Mouse (Mus musculus): ENCODE results near the gene Ccdc85c. TPM values are rescaled to one million over a fixed set of nuclear protein-coding genes. Genes with fewer than 3 reads are reported as not detected.

Gene Ccdc85c
- total and polyA plus RNA-seq, 3 experiments = 14.0 to 32.4 (median 15.2) TPM

DNA sequence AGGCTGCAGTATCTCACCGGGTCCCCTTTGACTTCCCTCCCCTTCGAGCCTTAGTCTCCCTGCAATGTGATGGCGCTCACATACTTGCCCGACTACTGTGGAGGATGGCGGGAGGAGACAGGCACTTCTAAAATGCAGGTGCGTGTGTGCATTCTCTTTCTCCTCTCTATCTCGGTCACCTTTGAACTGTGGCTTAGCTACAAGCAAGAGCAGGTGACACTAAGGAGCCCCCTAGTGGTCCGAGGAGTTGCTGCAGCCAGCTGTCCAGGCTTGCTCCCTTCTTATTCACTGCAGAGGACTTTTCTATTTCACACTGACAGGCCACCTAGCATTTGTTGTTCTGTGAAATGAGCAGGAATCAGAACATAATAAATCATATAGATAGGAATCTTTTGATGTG, 17.7 kb upstream of the Ccdc85c start (continued):
- TF ChIP-seq MAFK (IDR thresholded peaks at IDR 0.05; ENCODE audit: insufficient replicate concordance, low read length) (no peak), NELFE (IDR thresholded peaks at IDR 0.05; ENCODE audit: low read depth, low read length) (no peak; the same call in 1 of the 2 replicates), MAX (IDR thresholded peaks at IDR 0.05; ENCODE audit: low read length) (no peak), EP300 (IDR thresholded peaks at IDR 0.05; ENCODE audit: low read length) (no peak), RCOR1 (conservative IDR thresholded peaks at IDR 0.05; ENCODE audit: low read depth, low read length) (no peak), CHD1 (IDR thresholded peaks at IDR 0.05; ENCODE audit: low read depth, low read length) (no peak), RAD21 (IDR thresholded peaks at IDR 0.05; ENCODE audit: low read depth, low read length) (peak; percentile 88), BHLHE40 (IDR thresholded peaks at IDR 0.05; ENCODE audit: low read depth, low read length) (no peak)

GRCm38 (mm10) chr12:108292419-108292818, 17.2 kb upstream of the Ccdc85c start:
- Histone ChIP-seq H3K27me3 (replicated peaks) (peaks cover 9% of the 10 kb centered on the region), H3K9me3 (replicated peaks; ENCODE audit: low read length) (peaks cover 2% of the 10 kb centered on the region), H3K4me2 (ENCODE audit: insufficient read depth, low read depth, poor library complexity, severe bottlenecking) (0 out of 2 replicates have a peak overlapping the region, but pooled peaks have one; percentile 21), H3K4me1 (ENCODE audit: control insufficient read depth in 1 of 2, insufficient read depth in 2 of 2) (peaks cover 0 to 16% of the 10 kb centered on the region in 2 experiments; a peak in 2 of 4 replicates), H3K4me3 (replicated peaks in 1 of 3; ENCODE audit: low read depth in 2 of 3, low read length in 2 of 3, poor library complexity in 1 of 3) (peak overlapping the region in 1 of 3 experiments; percentile 12), H3K79me2 (replicated peaks; ENCODE audit: control insufficient read depth, extremely low read depth, insufficient read depth, poor library complexity, severe bottlenecking) (no peaks in the 10 kb centered on the region), H3K27ac (ENCODE audit: insufficient read depth, low read depth) (no peak overlapping the region), H3K36me3 (replicated peaks in 1 of 2; ENCODE audit: control insufficient read depth in 1 of 2, insufficient read depth in 1 of 2, low read length in 1 of 2) (no peaks in the 10 kb centered on the region), H3K9ac (ENCODE audit: insufficient read depth, low read depth) (no peak overlapping the region)
- dilution Hi-C loops (cut with MboI; ENCODE audit: extremely low pct_ligation_motif_present, extremely low pct_unique_long_range_greater_than_20kb, low sequenced_read_pairs) (no loop called here), in situ Hi-C loops (cut with MboI; ENCODE audit: low pct_ligation_motif_present, low pct_unique_long_range_greater_than_20kb, low sequenced_read_pairs) (loop anchor here (5.0 kb wide), 1 partner anchor 75 kb away; no protein-coding TSS in a partner anchor)
- DNase-seq (ENCODE audit: extremely low read depth) = peak; percentile 80
- TF ChIP-seq JUND (conservative IDR thresholded peaks at IDR 0.05; ENCODE audit: low read depth, low read length) (no peak), CHD2 (IDR thresholded peaks at IDR 0.05; ENCODE audit: low read length) (peak; percentile 29; the same call in 1 of the 2 replicates), KAT2A (IDR thresholded peaks at IDR 0.05; ENCODE audit: insufficient replicate concordance, low read length) (no peak), POLR2A (IDR thresholded peaks at IDR 0.05; ENCODE audit: low read depth, low read length) (0 out of 2 replicates have a peak, but pooled peaks have one; percentile 27)

DNA sequence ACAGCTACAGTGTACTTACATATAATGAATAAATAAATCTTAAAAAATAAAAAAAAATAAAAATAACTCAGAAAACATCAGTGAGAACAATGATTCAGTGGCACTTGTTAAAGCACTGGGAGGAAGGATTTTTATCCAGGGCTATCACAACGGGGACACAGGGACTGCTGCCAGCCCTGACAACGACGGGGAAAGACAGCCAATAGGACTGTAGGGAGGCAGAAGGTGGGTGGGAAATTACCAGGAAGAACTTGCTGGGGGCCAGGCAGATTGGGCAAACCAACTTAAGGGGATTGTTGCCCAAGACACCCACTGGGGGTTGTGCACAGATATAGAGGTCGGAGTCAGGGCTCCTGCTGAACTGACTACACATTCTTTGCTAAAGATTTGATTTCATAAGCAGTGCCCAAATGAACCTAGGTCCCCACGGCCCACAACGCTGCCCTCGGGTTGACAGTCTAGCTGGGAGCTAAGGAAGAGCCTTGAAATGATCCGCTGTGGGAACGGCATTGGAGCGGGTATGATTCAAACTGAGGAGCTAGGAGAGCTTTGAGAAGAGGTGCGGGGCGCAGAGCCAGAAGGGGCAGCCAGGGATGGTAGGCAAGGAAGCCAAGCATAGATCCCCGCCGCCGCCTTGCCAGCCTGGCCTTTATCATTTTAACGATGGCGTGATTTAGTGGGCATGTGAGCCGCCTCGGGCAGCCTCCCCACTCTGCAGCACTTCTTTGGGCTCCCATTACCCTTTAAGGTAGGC, 13.1 kb upstream of the Ccdc85c start:
- H3K27ac ChIP-seq (ENCODE audit: insufficient read depth, low read depth) = no peak overlapping the region
- dilution Hi-C loops (cut with MboI; ENCODE audit: extremely low pct_ligation_motif_present, extremely low pct_unique_long_range_greater_than_20kb, low sequenced_read_pairs) (no loop called here), in situ Hi-C loops (cut with MboI; ENCODE audit: low pct_ligation_motif_present, low pct_unique_long_range_greater_than_20kb, low sequenced_read_pairs) (no loop called here)
- peaks cover 24% of the 10 kb centered on the region for H3K27me3 ChIP-seq (replicated peaks)
- H3K4me2 ChIP-seq (ENCODE audit: insufficient read depth, low read depth, poor library complexity, severe bottlenecking) = no peak overlapping the region
- DNase-seq (ENCODE audit: extremely low read depth) = no peak
- peaks cover 4% of the 10 kb centered on the region for H3K9me3 ChIP-seq (replicated peaks; ENCODE audit: low read length)
- no peaks in the 10 kb centered on the region for H3K79me2 ChIP-seq (replicated peaks; ENCODE audit: control insufficient read depth, extremely low read depth, insufficient read depth, poor library complexity, severe bottlenecking)
- no peak overlapping the region for H3K9ac ChIP-seq (ENCODE audit: insufficient read depth, low read depth)
- TF ChIP-seq HCFC1 (IDR thresholded peaks at IDR 0.05; ENCODE audit: low read depth, low read length) = no peak
- no peak for TF ChIP-seq MYC (IDR thresholded peaks at IDR 0.05; ENCODE audit: low read depth, low read length)
- TF ChIP-seq ZC3H11A (IDR thresholded peaks at IDR 0.05; ENCODE audit: low read depth, low read length) = no peak
- no peak for TF ChIP-seq MEF2A (IDR thresholded peaks at IDR 0.05; ENCODE audit: borderline replicate concordance, low read depth, low read length)
- no peak for TF ChIP-seq MAZ (IDR thresholded peaks at IDR 0.05; ENCODE audit: low read depth, low read length)
- TF ChIP-seq CHD2 (IDR thresholded peaks at IDR 0.05; ENCODE audit: low read length) = no peak
- no peak for TF ChIP-seq MXI1 (IDR thresholded peaks at IDR 0.05; ENCODE audit: low read depth, low read length)
- no peak for TF ChIP-seq TBP (conservative IDR thresholded peaks at IDR 0.05; ENCODE audit: low read depth, low read length)
- no peak for TF ChIP-seq UBTF (IDR thresholded peaks at IDR 0.05; ENCODE audit: low read depth, low read length)
- no peak for TF ChIP-seq USF1 (IDR thresholded peaks at IDR 0.05; ENCODE audit: low read depth, low read length)
- TF ChIP-seq ELF1 (IDR thresholded peaks at IDR 0.05; ENCODE audit: low read depth, low read length) = no peak
- TF ChIP-seq MAFK (IDR thresholded peaks at IDR 0.05; ENCODE audit: insufficient replicate concordance, low read length) = no peak
- TF ChIP-seq JUND (conservative IDR thresholded peaks at IDR 0.05; ENCODE audit: low read depth, low read length) = no peak
- TF ChIP-seq POLR2AphosphoS2 (IDR thresholded peaks at IDR 0.05; ENCODE audit: low read depth, low read length) = no peak
- no peak for TF ChIP-seq PAX5 (IDR thresholded peaks at IDR 0.05; ENCODE audit: low read length)
- no peak for TF ChIP-seq KAT2A (IDR thresholded peaks at IDR 0.05; ENCODE audit: insufficient replicate concordance, low read length)
- no peak overlapping the region for H3K4me3 ChIP-seq (replicated peaks in 1 of 3; ENCODE audit: low read depth in 2 of 3, low read length in 2 of 3, poor library complexity in 1 of 3)
- no peaks in the 10 kb centered on the region for H3K36me3 ChIP-seq (replicated peaks in 1 of 2; ENCODE audit: control insufficient read depth in 1 of 2, insufficient read depth in 1 of 2, low read length in 1 of 2)
- H3K4me1 ChIP-seq (ENCODE audit: control insufficient read depth in 1 of 2, insufficient read depth in 2 of 2) = peaks cover 5 to 37% of the 10 kb centered on the region in 2 experiments; a peak in 2 of 4 replicates

Measured in CH12.LX (cell line).